Mouse (Mus musculus): ENCODE measurements around the gene Ttc25.

Ttc25 gene

DNA sequence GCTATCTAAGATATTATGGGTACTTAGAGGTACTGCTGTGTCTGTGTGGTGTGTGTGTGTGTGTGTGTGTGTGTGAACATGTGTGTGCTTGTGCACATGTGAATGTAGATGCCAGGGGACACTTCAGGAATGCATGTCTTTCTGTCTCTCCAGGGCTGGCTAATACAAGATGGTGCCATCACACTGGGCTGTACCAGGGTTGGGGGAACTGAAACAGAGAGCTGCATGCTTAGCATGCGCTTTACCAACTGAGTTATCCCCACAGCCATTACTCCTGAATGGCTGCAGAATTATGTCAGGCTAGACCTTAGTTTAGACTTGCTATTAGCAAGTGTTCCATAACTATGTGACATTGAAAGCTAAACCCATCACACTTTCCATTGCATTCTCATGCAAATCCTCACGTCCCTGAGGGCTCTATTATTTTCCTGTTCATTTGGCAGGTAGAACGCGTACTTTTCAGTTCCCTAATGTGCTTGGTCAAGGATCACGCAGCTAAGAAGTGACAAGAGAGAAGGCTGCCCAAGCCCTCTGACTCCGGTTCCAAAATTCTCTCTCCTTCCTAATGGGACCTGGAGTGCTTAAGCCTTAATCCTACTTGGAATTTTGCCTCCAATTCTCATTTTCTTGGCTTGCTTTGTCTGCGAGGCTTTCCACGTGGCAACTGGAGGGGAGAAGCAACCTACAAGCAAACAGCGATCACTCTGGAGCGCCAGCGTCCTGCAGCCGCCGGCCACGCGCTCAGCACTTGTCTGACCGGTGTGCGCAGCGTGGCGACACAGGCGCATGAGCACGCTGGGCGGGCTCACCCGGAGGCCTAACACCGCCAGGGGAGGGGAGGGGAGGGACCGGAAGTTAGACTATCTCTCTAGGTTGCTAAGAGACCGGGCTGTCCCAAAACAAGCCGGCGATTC, at the start of gene Ttc25:
TSS of gene Ttc25 (plus strand) at position 776 of the 914 bp plus-strand sequence.
- peak; percentile 70 to 86 for DNase-seq (ENCODE audit: low spot score in 2 of 2)

- DNase-seq (ENCODE audit: low spot score in 2 of 2), result no peak
These were observed 45.2 kb upstream of the Ttc25 start for GRCm38 (mm10) chr11:100500241-100500640.

DNA sequence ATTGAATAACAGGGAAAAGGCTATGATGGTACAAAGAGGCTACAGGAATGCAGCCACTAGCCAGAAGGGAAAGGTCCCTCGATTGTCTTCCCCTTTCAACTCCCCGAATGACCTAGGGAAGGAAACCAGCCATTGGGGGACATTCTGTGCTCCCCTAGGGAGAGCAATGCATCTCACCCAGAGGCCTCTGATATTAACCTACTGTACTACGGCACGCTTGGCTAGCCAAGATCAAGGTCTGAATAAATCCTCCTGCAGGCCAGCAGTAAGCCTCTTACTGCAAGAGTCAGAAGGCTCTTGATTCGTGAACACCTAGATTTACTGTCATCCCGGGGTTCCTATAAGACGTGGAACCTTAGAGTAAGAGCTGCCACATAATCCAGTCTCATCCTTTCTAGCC, 44.8 kb upstream of the Ttc25 start:
- DNase-seq (ENCODE audit: low spot score in 2 of 2), result no peak

DNA sequence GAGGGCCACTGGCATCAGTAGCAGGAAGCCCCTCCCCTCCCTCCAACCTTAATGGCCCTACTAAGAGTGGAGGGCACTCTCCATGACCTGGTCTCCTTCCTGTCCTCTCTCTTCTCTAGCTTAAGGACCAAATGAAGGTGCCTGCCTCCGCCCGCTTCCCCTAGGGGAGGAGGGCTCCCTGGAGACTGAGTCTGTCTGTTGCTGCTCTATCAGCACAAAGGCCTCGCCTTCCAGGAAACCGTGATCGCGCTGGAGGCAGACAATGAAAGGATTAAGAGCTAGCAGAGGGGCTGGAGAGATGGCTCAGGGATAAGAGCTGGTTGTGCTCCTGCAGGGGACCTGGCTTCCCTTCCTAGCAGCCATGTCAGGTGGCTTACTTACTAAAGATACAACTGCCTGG, 44.1 kb upstream of the Ttc25 start:
- no peak for DNase-seq (ENCODE audit: low spot score in 2 of 2)

DNA sequence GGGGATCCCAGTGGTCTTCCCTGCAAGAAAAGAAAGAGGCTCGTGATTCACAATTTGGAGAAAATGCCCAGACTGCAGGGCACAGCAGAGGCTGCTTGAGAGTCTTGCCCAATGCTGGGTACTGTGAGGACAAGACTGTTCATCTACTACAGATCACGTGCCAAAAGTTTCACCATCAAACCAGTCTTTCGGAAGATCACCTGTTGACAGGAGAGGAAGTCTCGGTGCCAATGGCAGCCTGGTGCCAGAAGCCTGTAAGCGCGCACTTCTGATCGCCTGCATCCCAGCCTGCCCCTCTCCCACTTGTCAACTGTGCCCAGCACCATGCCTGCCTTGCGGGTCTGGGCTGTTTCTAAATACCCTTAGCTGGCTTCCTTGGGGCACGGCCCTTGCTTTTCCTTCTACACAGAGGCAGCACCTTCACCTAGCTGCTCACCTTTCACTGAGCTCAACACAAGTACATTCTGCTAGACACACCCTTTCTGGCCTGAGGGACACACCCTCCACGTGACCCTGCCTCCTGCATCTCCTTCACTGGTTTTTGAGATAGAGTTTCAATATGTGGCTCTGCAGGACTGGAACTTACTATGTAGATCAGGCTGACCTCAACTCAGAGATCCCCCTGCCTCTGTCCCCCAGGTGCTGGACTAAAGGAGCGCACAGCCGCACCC, 40.3 kb upstream of the Ttc25 start:
- no peak for DNase-seq (ENCODE audit: low spot score in 2 of 2)

DNA sequence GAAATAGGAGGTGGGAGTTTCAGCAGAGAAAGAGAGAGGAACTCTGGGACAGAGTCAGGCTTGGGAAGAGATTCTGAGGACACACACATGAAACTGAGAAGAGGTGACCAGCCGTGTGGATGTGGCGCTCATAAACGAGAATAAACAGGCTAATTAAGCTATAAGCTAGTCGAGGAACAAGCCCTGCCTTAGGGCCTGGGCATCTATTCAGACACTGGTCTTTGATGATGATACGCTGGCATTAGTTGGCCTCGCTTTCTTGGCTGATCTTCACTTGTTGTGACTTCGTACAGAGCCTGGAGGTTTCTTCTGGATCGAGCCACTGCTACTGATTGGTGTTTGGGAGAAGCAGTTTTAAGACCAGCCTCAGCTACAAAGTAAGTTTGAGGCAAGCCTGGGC, 39.4 kb upstream of the Ttc25 start:
- DNase-seq (ENCODE audit: low spot score in 2 of 2), result no peak

DNA sequence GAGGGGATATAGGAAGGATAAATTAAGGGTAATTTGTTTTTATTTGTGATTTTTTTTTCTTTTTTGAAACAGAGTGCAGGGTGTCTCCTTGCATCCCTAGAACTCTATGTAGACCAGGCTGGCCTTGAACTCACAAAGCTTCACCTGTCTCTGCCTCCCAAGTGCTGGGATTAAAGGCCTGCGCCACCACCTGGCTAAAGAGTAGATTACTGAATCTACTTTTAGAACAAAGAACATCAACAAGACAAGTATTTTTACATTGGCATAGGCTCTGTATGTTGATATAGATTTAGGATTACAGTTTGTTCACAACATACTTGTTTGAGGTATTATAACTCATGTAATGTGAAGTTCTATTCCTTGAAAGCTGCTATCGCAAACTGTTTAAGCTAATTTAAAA, 34.9 kb upstream of the Ttc25 start:
- DNase-seq (ENCODE audit: low spot score in 2 of 2), result no peak

- no peak for DNase-seq (ENCODE audit: low spot score in 2 of 2)
These were observed 33.0 kb upstream of the Ttc25 start for GRCm38 (mm10) chr11:100512384-100512783.

DNA sequence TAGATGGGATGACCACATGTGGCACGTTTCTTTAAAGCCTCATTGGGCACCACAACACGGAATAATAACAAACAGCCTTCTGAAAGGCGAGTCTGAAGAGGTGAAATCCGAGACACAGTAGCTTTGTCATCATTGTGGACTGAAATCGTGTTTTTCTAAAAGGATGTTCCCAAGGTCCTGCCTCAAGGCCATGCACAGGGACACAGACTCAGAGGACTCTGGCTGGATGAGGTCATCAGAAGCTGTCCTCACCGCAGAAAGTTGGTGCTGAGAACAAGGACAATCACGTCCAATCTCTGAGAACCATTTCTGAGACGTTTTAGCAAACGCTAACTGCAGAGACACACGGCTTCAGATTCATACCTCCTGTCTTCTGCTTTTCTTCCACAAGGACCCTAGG, 31.7 kb upstream of the Ttc25 start:
- DNase-seq (ENCODE audit: low spot score in 2 of 2), result no peak

GRCm38 (mm10) chr11:100515061-100515460, 30.3 kb upstream of the Ttc25 start:
- DNase-seq (ENCODE audit: low spot score in 2 of 2), result no peak

DNA sequence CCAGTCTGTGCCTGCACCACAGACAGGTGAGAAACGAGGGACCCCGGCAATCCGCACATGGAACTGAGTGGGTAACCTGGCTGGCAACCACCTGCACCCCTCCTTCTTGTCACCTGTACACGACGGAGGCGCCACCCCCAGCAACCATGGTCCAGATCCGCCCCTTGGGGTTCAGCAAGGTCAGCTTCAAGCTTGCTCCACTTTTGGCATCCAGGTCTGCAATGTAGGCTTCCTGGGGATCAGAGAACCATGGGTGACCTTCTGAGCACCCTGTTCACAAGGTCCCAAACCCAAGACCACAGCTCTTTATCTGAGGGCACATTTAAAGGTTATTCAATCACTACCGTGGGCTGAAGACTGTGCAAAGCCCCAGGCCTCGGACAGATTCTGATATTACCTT, 29.6 kb upstream of the Ttc25 start:
- DNase-seq (ENCODE audit: low spot score in 2 of 2), result no peak

DNA sequence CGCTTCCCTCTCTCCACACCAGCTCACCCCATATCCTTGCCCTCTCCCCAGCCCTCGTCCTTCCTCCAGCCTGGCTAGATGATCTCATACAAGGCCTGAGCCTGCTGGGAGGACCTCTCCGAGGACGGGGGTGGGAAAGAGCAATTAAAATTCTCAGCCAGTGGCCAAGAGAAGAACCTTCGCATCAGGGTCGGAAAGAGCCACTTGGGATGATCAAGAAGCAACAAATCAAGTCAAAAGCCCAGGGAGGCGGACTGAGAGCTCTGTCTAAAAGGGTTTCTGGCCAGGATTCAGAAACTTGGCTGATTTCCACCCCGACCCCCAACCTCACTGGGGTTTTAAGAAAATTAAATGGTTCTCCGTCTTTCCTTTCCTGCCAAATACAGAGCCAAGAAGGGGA, 29.1 kb upstream of the Ttc25 start:
- no peak for DNase-seq (ENCODE audit: low spot score in 2 of 2)

GRCm38 (mm10) chr11:100518188-100518591, 27.2 kb upstream of the Ttc25 start:
- DNase-seq (ENCODE audit: low spot score in 2 of 2), result no peak

- DNase-seq (ENCODE audit: low spot score in 2 of 2), result no peak
These were observed 26.2 kb upstream of the Ttc25 start for GRCm38 (mm10) chr11:100519188-100519587.

- no peak for DNase-seq (ENCODE audit: low spot score in 2 of 2)
These were observed 24.6 kb upstream of the Ttc25 start for GRCm38 (mm10) chr11:100520838-100521237.

- no peak for DNase-seq (ENCODE audit: low spot score in 2 of 2)
These were observed 21.0 kb upstream of the Ttc25 start for GRCm38 (mm10) chr11:100524358-100524757.

DNA sequence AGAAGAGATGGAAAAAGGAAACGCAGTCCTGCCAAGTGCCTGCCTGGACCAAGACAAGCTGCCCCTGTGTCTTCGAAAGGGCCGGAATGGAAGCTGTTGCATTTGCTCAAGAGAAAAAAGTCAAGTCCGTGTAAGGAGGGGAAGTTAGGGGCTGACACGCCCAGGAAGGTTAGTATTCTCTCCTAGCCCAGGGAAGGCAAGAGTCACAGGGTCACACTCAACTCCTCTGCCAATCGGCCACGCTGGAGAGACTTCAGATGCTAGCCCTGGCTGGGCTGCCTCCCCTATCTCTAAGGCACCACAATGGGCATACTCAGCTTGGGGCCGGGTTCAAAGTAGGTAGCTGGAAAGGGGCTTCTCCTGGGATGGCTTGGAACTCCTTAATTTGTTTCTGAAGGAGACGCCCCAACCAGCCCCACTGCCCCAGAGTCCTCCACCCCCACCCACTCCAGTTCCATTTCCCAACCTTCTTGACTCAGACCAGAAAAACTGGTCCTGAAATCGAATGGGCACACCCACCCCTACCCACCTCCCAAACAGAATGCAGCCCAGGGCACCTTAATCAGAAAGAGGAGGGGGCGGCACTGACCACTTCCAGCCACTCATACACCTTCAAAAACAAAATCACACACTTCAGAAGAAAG, 20.3 kb upstream of the Ttc25 start:
- DNase-seq (ENCODE audit: low spot score in 2 of 2), result peak; percentile 26 to 27

DNA sequence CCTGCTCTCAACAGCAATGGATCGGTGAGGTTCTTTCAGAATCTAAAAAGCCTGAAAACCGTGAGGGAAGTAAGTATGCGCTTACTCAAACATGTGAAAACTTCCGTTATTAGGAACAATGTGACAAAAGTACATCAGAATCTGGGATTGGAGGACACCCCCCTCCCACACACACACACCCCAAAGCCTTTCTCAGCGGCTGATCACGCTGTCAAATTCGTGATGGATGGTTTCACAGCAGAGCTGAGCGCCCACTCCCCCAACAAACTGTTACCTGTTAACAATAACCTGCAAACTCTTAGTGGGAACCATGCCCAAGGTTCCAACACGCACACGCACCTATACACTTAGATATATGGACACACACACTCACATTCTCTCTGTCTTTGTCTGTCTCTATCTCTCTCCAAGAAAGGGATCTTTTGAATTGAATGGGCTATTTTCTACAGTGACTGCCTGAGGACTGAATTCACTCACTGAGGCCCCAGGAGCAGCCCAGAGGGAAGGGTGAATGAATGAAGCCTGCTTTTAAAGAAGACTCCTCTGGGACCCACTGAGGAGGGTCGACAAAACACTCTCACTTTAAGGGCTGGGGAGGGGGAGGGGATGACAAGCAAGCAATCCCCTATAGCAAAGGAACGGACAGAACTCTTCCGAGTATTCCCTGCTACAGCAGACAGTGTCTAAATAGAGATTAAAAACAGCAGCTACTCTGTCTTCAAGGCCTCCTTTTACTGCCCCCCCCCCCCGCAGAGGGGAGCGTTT, 19.2 kb upstream of the Ttc25 start:
- no peak for DNase-seq (ENCODE audit: low spot score in 2 of 2)

- peak in 1 of 2 experiments; percentile 45 for DNase-seq (ENCODE audit: low spot score in 2 of 2)
These were observed 18.3 kb upstream of the Ttc25 start for GRCm38 (mm10) chr11:100527066-100527457.

DNA sequence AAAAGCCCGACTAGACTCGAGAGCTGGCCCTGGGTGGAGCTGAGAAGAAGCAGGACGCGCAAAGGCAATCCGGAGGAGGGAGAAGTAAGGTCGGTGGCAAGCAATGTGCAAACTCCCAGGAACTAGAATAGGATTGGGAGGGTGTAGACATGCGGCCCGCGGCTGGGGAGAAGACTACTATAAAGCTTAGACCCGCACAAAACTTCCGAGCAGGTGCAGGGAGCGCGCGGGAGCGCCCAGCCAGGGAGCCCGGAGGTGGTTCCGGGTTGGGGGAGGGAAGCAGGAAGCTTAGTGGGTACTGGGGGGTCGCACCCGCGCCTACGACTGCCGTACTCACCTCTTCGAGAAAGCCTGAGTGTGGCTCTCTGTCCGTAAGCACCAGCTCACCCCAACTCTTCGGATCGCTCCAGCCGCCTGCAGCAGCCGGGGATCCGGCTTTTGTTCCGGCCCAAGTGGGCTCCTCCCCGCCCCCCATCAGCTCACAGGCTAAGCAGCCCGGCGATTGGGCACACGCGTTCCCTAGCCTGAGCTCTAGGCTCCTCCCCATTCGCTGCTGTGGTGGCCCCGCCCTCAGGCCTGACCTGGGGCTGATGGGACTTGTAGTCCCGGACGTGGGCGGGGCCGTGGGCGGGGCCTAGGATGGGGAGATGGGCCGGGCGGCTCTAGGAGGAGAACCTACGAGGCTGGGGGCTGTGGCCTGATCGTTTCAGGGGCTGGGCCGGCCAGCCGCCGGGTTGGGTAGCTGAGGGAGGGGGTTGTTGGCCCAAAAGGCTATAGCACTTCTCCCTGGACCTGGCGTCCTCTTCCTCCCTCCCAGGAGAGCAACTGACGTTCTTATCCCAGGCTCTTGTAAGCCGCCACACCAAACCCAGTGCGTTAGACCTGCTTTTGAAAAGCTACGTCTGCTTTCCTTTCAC, 17.7 kb upstream of the Ttc25 start, which contains the start of gene Acly:
TSS of gene Acly (minus strand) at position 543 of the 917 bp plus-strand sequence.
- peak; percentile 90 to 98 for DNase-seq (ENCODE audit: low spot score in 2 of 2)
